Mouse (Mus musculus): ENCODE data around the gene Gm45062.

DNA sequence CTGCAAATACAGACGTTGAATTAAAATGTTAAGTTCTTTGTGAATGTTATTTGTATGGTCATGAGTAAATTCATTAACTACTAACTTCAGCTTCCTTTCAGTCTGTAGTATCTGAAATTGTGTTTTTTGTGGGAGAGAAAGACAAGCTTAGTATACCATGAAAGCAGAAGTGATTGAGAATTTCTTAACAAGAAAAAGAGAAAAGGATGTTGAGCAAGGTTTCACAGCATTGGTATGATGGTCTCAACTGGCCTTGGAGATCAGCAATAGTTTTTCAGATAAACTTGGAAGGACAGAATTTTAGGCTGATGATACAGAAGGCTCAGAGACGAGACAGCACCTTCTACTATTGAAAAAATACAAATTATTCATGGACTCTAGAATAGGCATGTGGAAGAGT is 277.7 kb downstream of the Gm45062 start:
- TF ChIP-seq POLR2A (IDR thresholded peaks at IDR 0.05; ENCODE audit: control insufficient read depth in 1 of 2, insufficient read depth in 1 of 2, low read depth in 1 of 2, low read length in 2 of 2, poor library complexity in 1 of 2) = no peak
- TF ChIP-seq SMC3 (IDR thresholded peaks at IDR 0.05; ENCODE audit: low read depth, low read length) = no peak
- no peak for TF ChIP-seq NELFE (IDR thresholded peaks at IDR 0.05; ENCODE audit: low read depth, low read length)
- no peak for TF ChIP-seq CTCF (IDR thresholded peaks at IDR 0.05 in 2 of 3, conservative IDR thresholded peaks at IDR 0.05 in 1 of 3; ENCODE audit: control insufficient read depth in 1 of 3, insufficient read depth in 1 of 3, low read depth in 2 of 3, low read length in 3 of 3, poor library complexity in 1 of 3, severe bottlenecking in 1 of 3)
